Mouse (Mus musculus): ENCODE data around the gene Bbs9. TPM values are rescaled to one million over a fixed set of nuclear protein-coding genes. Genes with fewer than 3 reads are reported as not detected.

The Bbs9 gene
- polyA plus RNA-seq, 1 experiment from 2014 or later: 14.9 TPM

DNA sequence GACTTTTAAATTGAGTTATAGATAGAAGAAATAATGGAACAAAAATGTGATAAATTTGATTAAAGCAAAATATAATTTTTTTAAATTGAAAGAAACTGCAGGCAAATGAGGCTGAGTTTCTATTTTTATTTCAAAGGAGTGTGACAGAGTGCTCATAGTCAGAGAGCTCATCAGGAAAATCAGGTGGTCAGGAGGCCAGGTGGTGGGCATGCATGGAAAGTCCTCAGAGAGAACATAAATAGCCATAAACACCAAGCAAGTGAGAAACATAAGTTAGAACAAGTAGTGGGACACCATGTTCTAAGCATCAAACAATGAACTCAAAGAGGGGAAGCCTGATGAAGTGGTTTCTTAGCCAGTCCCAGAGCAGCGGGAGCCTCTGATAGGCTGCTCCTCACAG is 266.5 kb downstream of the Bbs9 start:
- Histone ChIP-seq H3K36me3 (no peaks in the 10 kb centered on the region), H3K27ac (replicated peaks) (no peak overlapping the region), H3K9ac (no peak overlapping the region), H3K4me2 (no peak overlapping the region), H3K4me3 (no peak overlapping the region), H3K9me3 (no peaks in the 10 kb centered on the region), H3K27me3 (no peaks in the 10 kb centered on the region), H3K4me1 (replicated peaks) (no peaks in the 10 kb centered on the region)
- 100% methylated on average over 1 of the region's 1 CpGs for WGBS
- ATAC-seq (ENCODE audit: low read depth): no peak

GRCm38 (mm10) chr9:22748617-22749016 is 273.1 kb downstream of the Bbs9 start:
- H3K4me1 ChIP-seq (replicated peaks): no peaks in the 10 kb centered on the region
- H3K4me3 ChIP-seq: no peak overlapping the region
- H3K4me2 ChIP-seq: no peak overlapping the region
- H3K27ac ChIP-seq (replicated peaks): no peak overlapping the region
- no peaks in the 10 kb centered on the region for H3K36me3 ChIP-seq
- no peaks in the 10 kb centered on the region for H3K27me3 ChIP-seq
- ATAC-seq (ENCODE audit: low read depth): no peak
- no peak overlapping the region for H3K9ac ChIP-seq
- 0 out of 2 replicates have a peak, but pooled peaks cover 8% of the 10 kb centered on the region for H3K9me3 ChIP-seq
- 93% methylated on average over 2 of the region's 2 CpGs for WGBS

DNA sequence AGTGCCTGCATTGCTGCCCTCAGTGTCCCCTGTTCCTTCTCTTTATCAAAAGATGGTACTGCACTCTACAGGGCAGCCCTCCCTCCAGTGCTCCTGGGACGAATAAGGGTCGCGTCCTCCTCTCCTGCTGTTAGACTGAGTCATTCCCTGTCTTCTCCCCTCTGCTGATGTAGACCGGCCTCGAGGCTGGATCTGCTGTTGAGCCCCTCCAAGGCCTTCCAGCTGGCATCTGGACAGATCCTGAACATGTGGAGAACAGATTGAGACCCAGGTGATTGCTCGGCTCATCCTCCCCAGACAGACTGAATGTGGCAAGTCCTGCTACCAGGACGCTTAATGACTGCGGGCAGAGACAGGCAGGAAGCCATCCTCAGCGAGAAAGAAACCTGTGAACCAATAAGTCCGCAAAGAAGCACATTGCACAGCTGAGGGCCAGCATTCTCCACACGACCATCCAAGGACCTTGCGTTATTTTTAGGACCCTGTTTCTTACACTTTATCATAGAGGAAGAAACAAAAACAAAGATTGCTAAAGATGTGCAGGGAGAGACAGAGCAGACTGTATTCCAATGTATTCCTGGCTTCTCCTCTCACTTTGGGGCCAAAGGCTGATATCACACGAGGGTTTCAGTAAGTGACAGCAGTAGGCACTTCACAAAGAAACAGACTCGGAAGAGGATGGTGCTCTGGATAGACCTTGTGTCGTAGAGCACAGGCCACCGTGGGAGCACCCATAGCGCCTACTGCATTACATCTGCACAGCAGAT is 275.4 kb downstream of the Bbs9 start:
- Histone ChIP-seq H3K4me3 (no peak overlapping the region), H3K27me3 (no peaks in the 10 kb centered on the region), H3K9me3 (0 out of 2 replicates have a peak, but pooled peaks cover 8% of the 10 kb centered on the region), H3K4me2 (no peak overlapping the region), H3K27ac (replicated peaks) (no peak overlapping the region), H3K9ac (no peak overlapping the region), H3K36me3 (no peaks in the 10 kb centered on the region), H3K4me1 (replicated peaks) (no peaks in the 10 kb centered on the region)
- whole genome bisulfite sequencing: 82% methylated on average over 17 of the region's 17 CpGs
- no peak for ATAC-seq (ENCODE audit: low read depth)

DNA sequence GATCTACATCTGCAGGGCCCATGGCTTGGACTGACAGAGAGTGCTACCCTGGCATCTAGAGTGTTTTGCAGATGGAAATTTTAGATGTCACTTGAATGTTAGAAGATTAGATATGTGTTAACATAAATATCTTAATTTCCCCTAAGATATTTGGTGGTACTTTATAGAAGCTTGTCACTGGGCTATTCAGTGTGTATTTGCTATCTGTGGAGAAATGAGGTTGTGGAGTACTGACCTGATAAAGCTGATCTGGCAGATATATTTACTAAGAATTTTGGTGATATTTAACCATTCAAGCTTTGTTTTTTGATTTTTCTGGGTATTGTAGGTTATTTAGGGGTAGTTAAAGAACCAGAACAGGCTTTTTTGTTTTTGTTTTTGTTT is 276.0 kb downstream of the Bbs9 start:
- Histone ChIP-seq H3K4me3 (no peak overlapping the region), H3K4me2 (no peak overlapping the region), H3K36me3 (no peaks in the 10 kb centered on the region), H3K27ac (replicated peaks) (no peak overlapping the region), H3K27me3 (no peaks in the 10 kb centered on the region), H3K4me1 (replicated peaks) (no peaks in the 10 kb centered on the region), H3K9me3 (0 out of 2 replicates have a peak, but pooled peaks cover 8% of the 10 kb centered on the region), H3K9ac (no peak overlapping the region)
- no peak for ATAC-seq (ENCODE audit: low read depth)

DNA sequence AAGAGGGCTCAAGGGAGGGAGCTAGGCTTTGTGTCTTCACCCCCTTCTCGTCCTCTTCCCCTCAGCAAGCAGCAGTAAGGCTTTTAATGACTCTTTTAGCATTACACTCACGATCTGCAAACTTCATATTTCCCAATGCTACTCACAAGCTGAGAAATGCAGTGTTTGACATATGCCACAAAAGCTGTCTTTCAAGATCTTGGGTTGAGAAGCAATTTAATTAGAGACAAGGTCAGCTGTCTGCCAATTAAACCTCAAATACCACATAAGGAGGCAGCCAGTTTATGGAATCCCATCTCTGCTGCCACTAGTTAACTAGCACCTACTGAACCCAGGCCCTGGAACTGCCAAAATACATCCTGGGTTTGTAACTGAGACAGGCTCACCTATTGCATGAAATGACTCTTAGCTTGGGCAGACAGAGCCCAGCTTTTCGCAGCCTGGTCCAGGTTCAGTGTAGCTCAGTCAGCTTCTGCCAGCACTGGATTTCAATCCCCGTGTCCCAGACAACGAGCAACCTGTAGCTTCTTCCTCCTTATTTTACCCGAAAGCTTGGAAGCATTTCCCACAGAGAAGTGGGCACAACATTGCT is 278.7 kb downstream of the Bbs9 start:
- H3K4me3 ChIP-seq: no peak overlapping the region
- 0 out of 2 replicates have a peak, but pooled peaks cover 8% of the 10 kb centered on the region for H3K9me3 ChIP-seq
- no peak overlapping the region for H3K27ac ChIP-seq (replicated peaks)
- no peaks in the 10 kb centered on the region for H3K27me3 ChIP-seq
- WGBS: 85% methylated on average over 6 of the region's 6 CpGs
- no peak overlapping the region for H3K9ac ChIP-seq
- H3K4me2 ChIP-seq: no peak overlapping the region
- H3K36me3 ChIP-seq: no peaks in the 10 kb centered on the region
- H3K4me1 ChIP-seq (replicated peaks): no peaks in the 10 kb centered on the region
- no peak for ATAC-seq (ENCODE audit: low read depth)

DNA sequence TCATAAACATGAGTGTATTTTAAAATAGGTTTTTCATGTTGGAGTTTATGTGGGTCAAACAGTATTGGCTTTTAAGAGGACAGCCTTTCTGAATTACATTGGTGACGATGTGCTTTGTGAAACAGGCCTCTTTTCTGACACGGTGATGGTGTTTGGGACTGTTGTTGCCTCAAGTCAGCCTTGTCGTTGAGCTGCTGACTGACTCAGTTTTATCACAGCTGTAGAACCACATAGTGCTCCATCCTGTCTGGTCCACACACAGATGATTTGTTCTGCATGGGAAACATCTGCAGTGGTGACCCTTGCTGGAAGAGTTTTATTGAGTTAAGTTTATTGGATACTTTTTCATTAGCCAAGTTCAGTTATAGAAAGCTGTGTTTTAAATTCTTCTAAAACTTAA is 283.0 kb downstream of the Bbs9 start:
- no peak overlapping the region for H3K4me2 ChIP-seq
- no peak for ATAC-seq (ENCODE audit: low read depth)
- H3K36me3 ChIP-seq: no peaks in the 10 kb centered on the region
- H3K4me1 ChIP-seq (replicated peaks): no peaks in the 10 kb centered on the region
- H3K9me3 ChIP-seq: no peaks in the 10 kb centered on the region
- no peak overlapping the region for H3K4me3 ChIP-seq
- H3K9ac ChIP-seq: no peak overlapping the region
- no peak overlapping the region for H3K27ac ChIP-seq (replicated peaks)
- WGBS: 62% methylated on average over 3 of the region's 3 CpGs
- no peaks in the 10 kb centered on the region for H3K27me3 ChIP-seq

GRCm38 (mm10) chr9:22759241-22759640 is 283.7 kb downstream of the Bbs9 start:
- H3K9me3 ChIP-seq: no peaks in the 10 kb centered on the region
- H3K27me3 ChIP-seq: no peaks in the 10 kb centered on the region
- no peaks in the 10 kb centered on the region for H3K36me3 ChIP-seq
- no peak overlapping the region for H3K9ac ChIP-seq
- H3K27ac ChIP-seq (replicated peaks): no peak overlapping the region
- H3K4me3 ChIP-seq: no peak overlapping the region
- ATAC-seq (ENCODE audit: low read depth): no peak
- no peaks in the 10 kb centered on the region for H3K4me1 ChIP-seq (replicated peaks)
- 64% methylated on average over 3 of the region's 3 CpGs for WGBS
- no peak overlapping the region for H3K4me2 ChIP-seq

DNA sequence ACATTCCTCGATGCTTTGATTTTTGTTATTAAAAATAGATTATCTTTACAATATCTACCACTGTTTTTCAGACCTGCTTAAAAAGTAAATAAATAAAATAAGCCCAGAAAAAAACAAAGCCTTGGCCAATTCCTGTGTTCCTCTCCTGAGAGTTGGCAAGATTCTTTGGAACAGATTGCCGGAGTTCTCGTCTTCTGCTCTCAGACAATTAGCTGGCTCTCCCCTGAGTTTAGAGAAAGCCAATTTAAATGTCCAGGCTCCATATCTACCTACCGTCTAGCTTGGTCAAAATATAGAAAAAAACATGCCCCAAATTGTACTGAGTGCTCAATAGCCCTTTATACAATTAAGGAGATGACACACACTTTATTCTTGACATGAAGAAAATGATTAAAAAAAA is 284.9 kb downstream of the Bbs9 start:
- Histone ChIP-seq H3K4me1 (replicated peaks) (no peaks in the 10 kb centered on the region), H3K9me3 (no peaks in the 10 kb centered on the region), H3K9ac (no peak overlapping the region), H3K4me3 (no peak overlapping the region), H3K4me2 (no peak overlapping the region), H3K27ac (replicated peaks) (no peak overlapping the region), H3K36me3 (no peaks in the 10 kb centered on the region), H3K27me3 (no peaks in the 10 kb centered on the region)
- no peak for ATAC-seq (ENCODE audit: low read depth)
- WGBS: 73% methylated on average over 4 of the region's 4 CpGs

GRCm38 (mm10) chr9:22761487-22761886 is 286.0 kb downstream of the Bbs9 start:
- ATAC-seq (ENCODE audit: low read depth): no peak
- H3K36me3 ChIP-seq: no peaks in the 10 kb centered on the region
- H3K9ac ChIP-seq: no peak overlapping the region
- H3K4me2 ChIP-seq: no peak overlapping the region
- no peaks in the 10 kb centered on the region for H3K27me3 ChIP-seq
- H3K27ac ChIP-seq (replicated peaks): no peak overlapping the region
- no peaks in the 10 kb centered on the region for H3K4me1 ChIP-seq (replicated peaks)
- 88% methylated on average over 8 of the region's 8 CpGs for WGBS
- H3K4me3 ChIP-seq: no peak overlapping the region
- H3K9me3 ChIP-seq: no peaks in the 10 kb centered on the region

DNA sequence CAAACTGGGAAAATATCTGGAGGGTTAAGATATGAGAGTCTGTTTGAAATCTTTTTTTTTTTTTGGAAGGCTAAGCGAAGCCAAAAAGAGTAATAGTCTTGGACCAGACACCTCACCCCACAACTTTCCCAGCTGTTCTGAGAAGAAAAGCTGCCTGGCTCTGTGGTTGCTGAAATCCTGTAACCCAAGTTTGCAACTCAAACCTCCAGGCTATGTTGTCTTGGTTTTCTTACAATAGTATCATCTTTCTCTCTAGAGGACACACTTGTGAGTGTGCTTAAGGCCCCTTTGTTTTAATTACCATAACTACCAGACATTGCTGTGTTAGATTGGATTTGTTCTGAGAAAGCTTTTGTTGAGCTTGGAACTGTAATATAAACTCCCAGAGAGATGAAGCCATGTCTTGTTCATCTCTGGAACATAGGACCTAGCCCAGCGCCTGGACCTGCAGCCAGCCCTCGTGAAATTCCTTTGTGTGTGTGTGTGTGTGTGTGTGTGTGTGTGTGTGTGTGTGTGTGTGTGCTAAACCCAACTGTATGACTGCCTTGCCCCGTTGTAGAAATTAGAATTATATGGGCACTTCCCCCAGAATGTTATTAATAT is 290.2 kb downstream of the Bbs9 start:
- no peaks in the 10 kb centered on the region for H3K4me1 ChIP-seq (replicated peaks)
- 74% methylated on average over 4 of the region's 4 CpGs for whole genome bisulfite sequencing
- no peaks in the 10 kb centered on the region for H3K36me3 ChIP-seq
- no peak overlapping the region for H3K27ac ChIP-seq (replicated peaks)
- no peaks in the 10 kb centered on the region for H3K27me3 ChIP-seq
- no peaks in the 10 kb centered on the region for H3K9me3 ChIP-seq
- no peak for ATAC-seq (ENCODE audit: low read depth)
- H3K9ac ChIP-seq: no peak overlapping the region
- H3K4me2 ChIP-seq: no peak overlapping the region
- H3K4me3 ChIP-seq: no peak overlapping the region

DNA sequence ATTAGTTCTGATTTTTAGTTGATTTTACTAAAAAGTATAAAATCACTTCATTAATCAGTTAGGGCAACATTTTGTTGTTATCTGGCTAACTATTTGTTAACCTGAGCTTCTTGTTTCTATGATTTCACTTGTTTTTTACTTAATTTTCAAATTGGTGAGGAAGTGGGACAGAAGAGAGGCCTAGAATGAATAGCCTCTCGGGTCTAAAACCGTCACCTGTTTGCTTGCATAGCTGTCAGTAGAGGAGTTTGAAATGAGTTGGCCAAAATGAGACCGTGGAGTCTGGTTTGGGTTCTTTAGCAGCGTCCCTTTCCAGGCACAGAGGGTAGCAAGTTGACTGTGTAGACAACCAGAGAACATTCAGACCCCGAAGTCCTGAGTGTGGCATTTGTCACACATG is 291.6 kb downstream of the Bbs9 start:
- no peaks in the 10 kb centered on the region for H3K9me3 ChIP-seq
- H3K36me3 ChIP-seq: no peaks in the 10 kb centered on the region
- no peak overlapping the region for H3K9ac ChIP-seq
- H3K27ac ChIP-seq (replicated peaks): no peak overlapping the region
- no peaks in the 10 kb centered on the region for H3K4me1 ChIP-seq (replicated peaks)
- 82% methylated on average over 5 of the region's 5 CpGs for WGBS
- ATAC-seq (ENCODE audit: low read depth): no peak
- H3K4me3 ChIP-seq: no peak overlapping the region
- no peaks in the 10 kb centered on the region for H3K27me3 ChIP-seq
- no peak overlapping the region for H3K4me2 ChIP-seq

DNA sequence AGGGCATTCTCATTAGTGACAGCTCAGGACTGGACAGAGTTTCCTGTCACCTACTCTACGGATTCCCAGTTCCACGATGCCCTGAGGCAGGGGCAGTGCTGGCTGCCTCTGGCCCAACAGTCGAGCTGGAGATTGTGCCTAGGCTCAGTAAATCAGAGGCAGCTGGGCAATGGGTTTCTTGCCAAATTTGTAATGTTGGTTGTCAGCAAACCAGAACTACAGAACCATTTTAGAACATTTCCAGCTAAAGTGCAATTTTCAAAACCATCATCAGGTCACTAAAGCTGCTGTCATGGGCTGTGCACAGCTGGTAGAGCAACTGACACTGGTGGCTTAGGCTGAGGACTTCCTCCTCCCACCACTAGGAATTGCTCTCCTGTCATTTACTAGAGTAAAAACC is 292.3 kb downstream of the Bbs9 start:
- H3K27ac ChIP-seq (replicated peaks): no peak overlapping the region
- no peak overlapping the region for H3K4me2 ChIP-seq
- no peak overlapping the region for H3K9ac ChIP-seq
- no peaks in the 10 kb centered on the region for H3K36me3 ChIP-seq
- ATAC-seq (ENCODE audit: low read depth): no peak
- no peaks in the 10 kb centered on the region for H3K4me1 ChIP-seq (replicated peaks)
- WGBS: 69% methylated on average over 3 of the region's 3 CpGs
- H3K27me3 ChIP-seq: no peaks in the 10 kb centered on the region
- H3K9me3 ChIP-seq: no peaks in the 10 kb centered on the region
- no peak overlapping the region for H3K4me3 ChIP-seq
